Comparison of ENCODE assay signal across 18 mouse cellular contexts in genomic region chr11:53745260-53745659, GRCm38 (mm10). TPM values are rescaled to one million over a fixed set of nuclear protein-coding genes. Genes with fewer than 3 reads are reported as not detected.
"Had no signal": no experiment of that assay in that cellular context is flagged by ENCODE, and none has a peak within 500 bp of the region (broad histone marks: within the 10 kb centered on the region; RNA-seq: fewer than 3 reads in every experiment).

No protein-coding gene starts in this region.

- H3K4me2 ChIP-seq: limb, embryonic 15.5 days; liver, embryonic 13.5 days; stomach, embryonic 15.5 days had no signal

- H3K27ac ChIP-seq: limb, embryonic 15.5 days; liver, embryonic 13.5 days; midbrain, embryonic 10.5 days; stomach, embryonic 15.5 days had no signal

- H3K27me3 ChIP-seq: limb, embryonic 15.5 days; stomach, embryonic 15.5 days had no signal

- H3K36me3 ChIP-seq: limb, embryonic 15.5 days; liver, embryonic 13.5 days; midbrain, embryonic 10.5 days; stomach, embryonic 15.5 days had no signal

- H3K9ac ChIP-seq: limb, embryonic 15.5 days; liver, embryonic 13.5 days; stomach, embryonic 15.5 days had no signal

- H3K4me3 ChIP-seq: limb, embryonic 15.5 days; liver, embryonic 13.5 days; midbrain, embryonic 10.5 days; stomach, embryonic 15.5 days had no signal

- H3K9me3 ChIP-seq: limb, embryonic 15.5 days; liver, embryonic 13.5 days; midbrain, embryonic 10.5 days; stomach, embryonic 15.5 days had no signal

- DNase-seq: kidney, adult 18-20 months; kidney, postnatal 25 days; liver, embryonic 13.5 days; lung, adult 18-20 months; lung, postnatal 4 days; midbrain, embryonic 14.5 days; right cerebral cortex, postnatal 14 days; thymus, postnatal 4 days had no signal

- H3K4me1 ChIP-seq: limb, embryonic 15.5 days; liver, embryonic 13.5 days; stomach, embryonic 15.5 days had no signal

RNA-seq across cellular contexts. Expression of gene Il5, which starts 24.7 kb away (rescaled TPM):
- total RNA-seq: layer of hippocampus, postnatal 10 days; megakaryocyte, adult 5-6 weeks had no signal
- polyA plus RNA-seq: kidney, embryonic 14.5 days; limb, embryonic 15.5 days; liver, embryonic 13.5 days; lung, embryonic 16.5 days; midbrain, embryonic 10.5 days; midbrain, embryonic 14.5 days; neural tube, embryonic 14.5 days; spleen, adult 2 months; stomach, embryonic 15.5 days had no signal

RNA-seq across cellular contexts. Expression of gene Gm17334, which starts 27.7 kb away (rescaled TPM):
- total RNA-seq: layer of hippocampus, postnatal 10 days; megakaryocyte, adult 5-6 weeks had no signal
- polyA plus RNA-seq: kidney, embryonic 14.5 days; limb, embryonic 11.5 days; liver, embryonic 13.5 days; midbrain, embryonic 10.5 days; neural tube, embryonic 14.5 days had no signal
